Mouse (Mus musculus): ENCODE data around the gene Plxdc2.
"Not testable (repeated sequence)": the region's sequence is repeated elsewhere in the genome, so short reads cannot be mapped to it uniquely, and the experiment has no call there.

Plxdc2 gene

GRCm38 (mm10) chr2:16749302-16749909 lies 393.3 kb downstream of the Plxdc2 start:
- DNase-seq (ENCODE audit: low spot score), result no peak

GRCm38 (mm10) chr2:16757158-16757557 lies 401.1 kb downstream of the Plxdc2 start:
- no peak for DNase-seq (ENCODE audit: low spot score)

GRCm38 (mm10) chr2:16759766-16760165 lies 403.7 kb downstream of the Plxdc2 start:
- no peak for DNase-seq (ENCODE audit: low spot score)

- DNase-seq (ENCODE audit: low spot score), result not testable (repeated sequence)
Measured at GRCm38 (mm10) chr2:16769149-16769548, 413.0 kb downstream of the Plxdc2 start.

GRCm38 (mm10) chr2:16773398-16774113 lies 417.5 kb downstream of the Plxdc2 start:
- no peak for DNase-seq (ENCODE audit: low spot score)

GRCm38 (mm10) chr2:16774114-16774433 lies 418.0 kb downstream of the Plxdc2 start:
- no peak for DNase-seq (ENCODE audit: low spot score)

GRCm38 (mm10) chr2:16795283-16795682 lies 439.2 kb downstream of the Plxdc2 start:
- no peak for DNase-seq (ENCODE audit: low spot score)

Data from T-cell, adult 2 months (primary cell).